Mouse (Mus musculus) limb, embryonic 10.5 days (tissue): ENCODE data around the gene Ryk. TPM values are rescaled to one million over a fixed set of nuclear protein-coding genes. Genes with fewer than 3 reads are reported as not detected.

Experiments
- DNase-seq: peaks from one replicate; pipeline ENCODE4 v3.0.0-alpha.2; 2017; ENCODE audit warnings: low spot score
- H3K27ac ChIP-seq: fragments of 300-500 bp; sonication (generic); 2 replicates; pipeline ENCODE4 v1.5.1; 2016; ENCODE audit warnings: mild to moderate bottlenecking
- H3K27me3 ChIP-seq: fragments of 300-500 bp; sonication (generic); 2 replicates; pipeline ENCODE4 v1.6.1; 2016; ENCODE audit warnings: low read depth, mild to moderate bottlenecking; ENCODE audit not compliant: poor library complexity, severe bottlenecking
- H3K36me3 ChIP-seq: fragments of 300-500 bp; sonication (generic); 2 replicates; pipeline ENCODE4 v1.6.1; 2016; ENCODE audit warnings: mild to moderate bottlenecking, moderate library complexity
- H3K4me1 ChIP-seq: fragments of 300-500 bp; sonication (generic); 2 replicates; pipeline ENCODE4 v1.6.1; 2016
- H3K4me3 ChIP-seq: fragments of 300-500 bp; sonication (generic); 2 replicates; pipeline ENCODE4 v1.5.1; 2016; ENCODE audit warnings: mild to moderate bottlenecking, moderate library complexity
- H3K9me3 ChIP-seq: fragments of 300-500 bp; sonication (generic); replicated peaks from 2 replicates; pipeline ENCODE4 v1.6.1; 2016; ENCODE audit warnings: mild to moderate bottlenecking
- WGBS: fragments of 180-500 bp; shearing (Covaris S2); methylation state at CpG from one replicate; pipeline ENCODE4 v1.1.7; 2016; 5-methylcytosine and 5-hydroxymethylcytosine counted together
- polyA plus RNA-seq: library from polyadenylated mRNA; unstranded; fragments of >200 nt; fragmentation: Nextera tagmentation; extraction: Ambion mirVana; gene quantifications from 2 replicates; pipeline ENCODE4 v1.2.1, GENCODE M21; 2016

Gene Ryk
- polyA plus RNA-seq, 1 experiment from 2014 or later = 18.6 TPM

DNA sequence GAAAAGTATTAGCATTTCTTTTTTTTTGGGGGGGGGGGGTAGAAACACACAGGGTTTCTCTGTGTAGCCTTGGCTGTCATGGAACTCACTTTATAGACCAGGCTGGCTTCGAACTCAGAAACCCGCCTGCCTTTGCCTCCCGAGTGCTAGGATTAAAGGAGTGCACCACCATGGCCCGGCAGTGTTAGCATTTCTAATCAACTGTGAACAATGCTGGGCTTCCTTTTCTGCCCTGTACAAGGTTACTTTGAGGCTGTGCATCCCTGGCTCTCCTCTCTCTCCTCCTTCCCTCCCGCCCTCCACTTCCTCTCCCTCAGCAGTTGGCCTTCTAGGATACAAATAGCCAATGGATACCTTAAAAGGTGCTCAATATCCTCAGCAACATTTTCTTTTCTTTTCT lies 114.0 kb downstream of the Ryk start:
- H3K9me3 ChIP-seq = no peaks in the 10 kb centered on the region
- no peak for DNase-seq
- H3K4me1 ChIP-seq = no peaks in the 10 kb centered on the region
- H3K4me3 ChIP-seq = no peak overlapping the region
- H3K36me3 ChIP-seq = no peaks in the 10 kb centered on the region
- no peak overlapping the region for H3K27ac ChIP-seq
- no peaks in the 10 kb centered on the region for H3K27me3 ChIP-seq
- WGBS = 87% methylated on average over 5 of the region's 5 CpGs

- no peaks in the 10 kb centered on the region for H3K4me1 ChIP-seq
- no peaks in the 10 kb centered on the region for H3K27me3 ChIP-seq
- no peak for DNase-seq
- no peaks in the 10 kb centered on the region for H3K9me3 ChIP-seq
- H3K4me3 ChIP-seq = no peak overlapping the region
- 93% methylated on average over 9 of the region's 9 CpGs for WGBS
- H3K27ac ChIP-seq = no peak overlapping the region; the same call in 1 of the 2 replicates
- no peaks in the 10 kb centered on the region for H3K36me3 ChIP-seq
These were observed 116.6 kb downstream of the Ryk start for GRCm38 (mm10) chr9:102951091-102951994.

GRCm38 (mm10) chr9:102955866-102956265 lies 121.1 kb downstream of the Ryk start:
- no peak overlapping the region for H3K27ac ChIP-seq
- no peak for DNase-seq
- no peaks in the 10 kb centered on the region for H3K9me3 ChIP-seq
- no peaks in the 10 kb centered on the region for H3K27me3 ChIP-seq
- 83% methylated on average over 3 of the region's 3 CpGs for WGBS
- peaks cover 2% of the 10 kb centered on the region for H3K4me1 ChIP-seq
- no peaks in the 10 kb centered on the region for H3K36me3 ChIP-seq
- H3K4me3 ChIP-seq = no peak overlapping the region

Other genes starting within 250 kb of the Ryk start
- gene Anapc13, start 208.6 kb upstream of the Ryk start, polyA plus RNA-seq = 154 and 168 TPM in 2 replicates
- 46.5 and 57.1 TPM in 2 replicates for gene Cep63, start 208.4 kb upstream of the Ryk start, polyA plus RNA-seq
- gene Amotl2, start 118.2 kb upstream of the Ryk start, polyA plus RNA-seq = 41.6 and 49.1 TPM in 2 replicates
- gene Slco2a1, start 153.8 kb downstream of the Ryk start, polyA plus RNA-seq = 0.29 and 0.50 TPM in 2 replicates